Mouse (Mus musculus) small intestine, adult 2 months (tissue): Measurements from ENCODE around the gene Npm1.

Source experiments
- CTCF ChIP-seq: fragments of 200-500 bp; IDR thresholded peaks from 2 replicates; pipeline ENCODE4 v1.5.1; 2012; ENCODE audit warnings: low read depth, mild to moderate bottlenecking, control low read depth, inconsistent platforms, low read length, moderate library complexity, mixed read lengths; ENCODE audit not compliant: insufficient replicate concordance, insufficient read length; ENCODE audit errors: extremely low read depth
- POLR2A ChIP-seq: fragments of 200-500 bp; IDR thresholded peaks from 2 replicates; pipeline ENCODE4 v1.6.1; 2012; ENCODE audit warnings: low read depth, mild to moderate bottlenecking, control low read depth, inconsistent platforms, low read length, moderate library complexity

- TF ChIP-seq POLR2A: no peak
- no peak for TF ChIP-seq CTCF
These were observed 47.2 kb downstream of the Npm1 start for GRCm38 (mm10) chr11:33115796-33116195.
